Mouse (Mus musculus) CH12.LX (cell line): ENCODE results near the gene Soat1. TPM values are rescaled to one million over a fixed set of nuclear protein-coding genes. Genes with fewer than 3 reads are reported as not detected.

Experiments used
- DNase-seq: peaks from one replicate; pipeline ENCODE4 v3.0.0-alpha.2; 2013; ENCODE audit errors: extremely low read depth
- H3K27ac ChIP-seq: 2 replicates; pipeline ENCODE4 v1.5.1; 2012; ENCODE audit warnings: low read depth, mild to moderate bottlenecking, control low read depth, moderate library complexity; ENCODE audit not compliant: insufficient read depth
- H3K27me3 ChIP-seq: replicated peaks from 2 replicates; pipeline ENCODE3; 2012; ENCODE audit warnings: inconsistent platforms
- H3K36me3 ChIP-seq, 2 experiments: replicated peaks in 1 of 2; 2 replicates each; pipeline versions ENCODE3 to v1.6.1; 2012; ENCODE audit warnings: inconsistent platforms in 1 of 2, low read length in 1 of 2, mild to moderate bottlenecking in 1 of 2, mixed read lengths in 1 of 2, moderate library complexity in 1 of 2; ENCODE audit not compliant: control insufficient read depth in 1 of 2, insufficient read depth in 1 of 2
- H3K4me1 ChIP-seq, 2 experiments: 2 replicates each; pipeline ENCODE4 v1.6.1; 2012; ENCODE audit warnings: inconsistent platforms in 1 of 2, moderate library complexity in 1 of 2; ENCODE audit not compliant: insufficient read depth in 2 of 2, control insufficient read depth in 1 of 2
- H3K4me2 ChIP-seq: 2 replicates; pipeline ENCODE4 v1.6.1; 2012; ENCODE audit warnings: low read depth, mild to moderate bottlenecking, control low read depth; ENCODE audit not compliant: poor library complexity, insufficient read depth, severe bottlenecking
- H3K4me3 ChIP-seq, 3 experiments: fragments of 150-350 bp in 1 of 3; sonication (generic) in 1 of 3; replicated peaks in 1 of 3; 2 replicates each; pipeline versions ENCODE3 to v1.5.1; 2011 to 2012; ENCODE audit warnings: low read depth in 2 of 3, low read length in 2 of 3, mild to moderate bottlenecking in 2 of 3, moderate library complexity in 2 of 3, control low read depth in 1 of 3, improper control_type of control experiment in 1 of 3, inconsistent platforms in 1 of 3, mixed read lengths in 1 of 3; ENCODE audit not compliant: poor library complexity in 1 of 3
- H3K79me2 ChIP-seq: replicated peaks from 2 replicates; pipeline ENCODE4 v1.6.1; 2012; ENCODE audit warnings: mild to moderate bottlenecking, moderate library complexity; ENCODE audit not compliant: control insufficient read depth, poor library complexity, insufficient read depth, severe bottlenecking; ENCODE audit errors: extremely low read depth
- H3K9ac ChIP-seq: 2 replicates; pipeline ENCODE4 v1.6.1; 2012; ENCODE audit warnings: low read depth, mild to moderate bottlenecking, control low read depth, moderate library complexity; ENCODE audit not compliant: insufficient read depth
- H3K9me3 ChIP-seq: replicated peaks from 2 replicates; pipeline ENCODE3; 2012; ENCODE audit warnings: low read length, inconsistent platforms, mixed read lengths
- BHLHE40 ChIP-seq: IDR thresholded peaks from 2 replicates; pipeline ENCODE4 v1.6.1; 2011; ENCODE audit warnings: mild to moderate bottlenecking, low read depth, low read length, improper control_type of control experiment
- CHD1 ChIP-seq: IDR thresholded peaks from 2 replicates; pipeline ENCODE4 v1.6.1; 2012; ENCODE audit warnings: low read depth, low read length, improper control_type of control experiment, inconsistent platforms
- CHD2 ChIP-seq: IDR thresholded peaks from 2 replicates; pipeline ENCODE4 v1.6.1; 2011; ENCODE audit warnings: low read length, improper control_type of control experiment
- ELF1 ChIP-seq: IDR thresholded peaks from 2 replicates; pipeline ENCODE4 v1.6.1; 2014; ENCODE audit warnings: low read depth, mild to moderate bottlenecking, inconsistent platforms, low read length, improper control_type of control experiment
- EP300 ChIP-seq: IDR thresholded peaks from 2 replicates; pipeline ENCODE4 v1.6.1; 2011; ENCODE audit warnings: low read length, improper control_type of control experiment
- GABPA ChIP-seq: IDR thresholded peaks from 2 replicates; pipeline ENCODE4 v1.6.1; 2012; ENCODE audit warnings: low read depth, low read length, improper control_type of control experiment, inconsistent platforms; ENCODE audit not compliant: insufficient replicate concordance
- IRF4 ChIP-seq: IDR thresholded peaks from 2 replicates; pipeline ENCODE4 v1.6.1; 2014; ENCODE audit warnings: low read depth, mild to moderate bottlenecking, inconsistent platforms, low read length, improper control_type of control experiment
- JUND ChIP-seq: conservative IDR thresholded peaks from 2 replicates; pipeline ENCODE4 v1.6.1; 2011; ENCODE audit warnings: low read depth, low read length, improper control_type of control experiment
- MAFK ChIP-seq: IDR thresholded peaks from 2 replicates; pipeline ENCODE4 v1.6.1; 2011; ENCODE audit warnings: low read length, improper control_type of control experiment; ENCODE audit not compliant: insufficient replicate concordance
- MAZ ChIP-seq: IDR thresholded peaks from 2 replicates; pipeline ENCODE4 v1.6.1; 2012; ENCODE audit warnings: low read depth, mild to moderate bottlenecking, inconsistent platforms, low read length, improper control_type of control experiment, moderate library complexity
- MEF2A ChIP-seq: IDR thresholded peaks from 2 replicates; pipeline ENCODE4 v1.6.1; 2014; ENCODE audit warnings: low read depth, mild to moderate bottlenecking, inconsistent platforms, low read length, improper control_type of control experiment, borderline replicate concordance
- MYC ChIP-seq: IDR thresholded peaks from 2 replicates; pipeline ENCODE4 v1.6.1; 2011; ENCODE audit warnings: low read depth, mild to moderate bottlenecking, improper control_type of control experiment, low read length
- NELFE ChIP-seq: IDR thresholded peaks from 2 replicates; pipeline ENCODE4 v1.6.1; 2011; ENCODE audit warnings: low read depth, low read length, improper control_type of control experiment
- NRF1 ChIP-seq: IDR thresholded peaks from 2 replicates; pipeline ENCODE4 v1.6.1; 2014; ENCODE audit warnings: low read depth, mild to moderate bottlenecking, inconsistent platforms, low read length, improper control_type of control experiment, moderate library complexity
- PAX5 ChIP-seq: IDR thresholded peaks from 2 replicates; pipeline ENCODE4 v1.6.1; 2012; ENCODE audit warnings: low read length, inconsistent platforms, mixed read lengths
- POLR2A ChIP-seq: IDR thresholded peaks from 2 replicates; pipeline ENCODE4 v1.6.1; 2011; ENCODE audit warnings: low read depth, mild to moderate bottlenecking, improper control_type of control experiment, low read length
- RCOR1 ChIP-seq: conservative IDR thresholded peaks from 2 replicates; pipeline ENCODE4 v1.6.1; 2012; ENCODE audit warnings: low read depth, mild to moderate bottlenecking, inconsistent platforms, low read length, improper control_type of control experiment
- SIN3A ChIP-seq: IDR thresholded peaks from 2 replicates; pipeline ENCODE4 v1.6.1; 2012; ENCODE audit warnings: low read length, improper control_type of control experiment, inconsistent platforms
- SMC3 ChIP-seq: IDR thresholded peaks from 2 replicates; pipeline ENCODE4 v1.6.1; 2011; ENCODE audit warnings: low read depth, low read length, improper control_type of control experiment
- TCF12 ChIP-seq: IDR thresholded peaks from 2 replicates; pipeline ENCODE4 v1.6.1; 2014; ENCODE audit warnings: low read depth, mild to moderate bottlenecking, inconsistent platforms, low read length, improper control_type of control experiment
- UBTF ChIP-seq: IDR thresholded peaks from 2 replicates; pipeline ENCODE4 v1.6.1; 2012; ENCODE audit warnings: low read depth, mild to moderate bottlenecking, inconsistent platforms, low read length, improper control_type of control experiment, moderate library complexity
- USF1 ChIP-seq: IDR thresholded peaks from 2 replicates; pipeline ENCODE4 v1.6.1; 2014; ENCODE audit warnings: low read depth, mild to moderate bottlenecking, inconsistent platforms, low read length, improper control_type of control experiment
- USF2 ChIP-seq: conservative IDR thresholded peaks from 2 replicates; pipeline ENCODE4 v1.6.1; 2011; ENCODE audit warnings: low read depth, low read length, improper control_type of control experiment
- ZMIZ1 ChIP-seq: IDR thresholded peaks from 2 replicates; pipeline ENCODE4 v1.6.1; 2012; ENCODE audit warnings: low read depth, mild to moderate bottlenecking, inconsistent platforms, low read length, improper control_type of control experiment
- dilution Hi-C: fragments of 300-500 bp; cut with MboI; formaldehyde crosslinking; loops from 2 replicates; pipeline ENCODE4 v1.14.3; 2020; ENCODE audit warnings: low sequenced_read_pairs; ENCODE audit not compliant: extremely low pct_unique_long_range_greater_than_20kb, extremely low pct_ligation_motif_present
- in situ Hi-C: fragments of 300-500 bp; cut with MboI; formaldehyde crosslinking; loops from 3 replicates; pipeline ENCODE4 v1.14.3; 2019; ENCODE audit warnings: low sequenced_read_pairs, low pct_ligation_motif_present, low pct_unique_long_range_greater_than_20kb, mixed read lengths
- polyA plus RNA-seq: library from polyadenylated mRNA; unstranded; fragments of >175 nt; gene quantifications from 2 replicates; pipeline ENCODE4 v1.2.1, GENCODE M21; 2012; ENCODE audit warnings: low read depth; ENCODE audit not compliant: insufficient read length
- total RNA-seq, 2 experiments: library from RNA; depleted of rRNA; stranded (reverse); fragments of 300-350 nt in 1 of 2; fragments of >200 nt in 1 of 2; gene quantifications; 2 replicates each; pipeline ENCODE4 v1.2.3; 2012 to 2014

Soat1 gene
- total and polyA plus RNA-seq, 3 experiments: 8.6 to 13.5 (median 10.3) TPM

DNA sequence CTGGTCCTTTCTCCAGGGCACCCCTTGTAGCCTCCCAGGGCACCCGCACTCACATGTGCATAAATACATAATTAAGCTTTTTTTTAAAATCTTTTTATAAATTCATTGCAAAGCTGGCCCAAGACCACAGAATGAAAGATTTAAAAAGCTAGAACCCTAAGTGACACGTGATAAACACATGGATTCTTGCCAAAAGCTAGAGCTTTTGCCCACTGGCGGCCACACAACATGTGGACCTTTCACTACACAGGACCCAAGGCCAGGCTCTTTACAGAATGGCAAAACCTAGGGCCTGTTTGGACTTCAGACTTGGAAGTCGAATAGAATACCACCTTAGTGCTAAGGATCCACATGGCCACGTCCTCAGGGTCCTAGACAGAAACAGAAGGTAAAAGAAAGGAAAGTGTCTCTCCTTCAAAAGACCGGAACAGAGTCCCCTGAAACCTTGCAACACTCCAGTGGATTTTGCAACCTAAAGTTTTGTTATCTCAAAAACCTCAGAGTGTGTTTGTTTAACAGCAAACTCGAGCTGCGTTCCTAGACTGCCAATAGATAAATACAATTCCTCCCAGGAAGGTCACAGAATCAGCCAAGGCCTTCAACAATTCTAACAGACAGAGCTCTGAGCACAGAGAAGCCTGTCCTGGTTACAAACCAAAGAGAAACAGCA is 15.6 kb downstream of the Soat1 start:
- no peak overlapping the region for H3K4me2 ChIP-seq
- dilution Hi-C loops: no loop called here
- H3K79me2 ChIP-seq: no peaks in the 10 kb centered on the region; the same call in 1 of the 2 replicates
- no peak overlapping the region for H3K4me3 ChIP-seq
- H3K9ac ChIP-seq: no peak overlapping the region
- no peak overlapping the region for H3K27ac ChIP-seq
- peaks cover 0 to 20% of the 10 kb centered on the region in 2 experiments for H3K36me3 ChIP-seq
- no peak for DNase-seq
- no peaks in the 10 kb centered on the region for H3K9me3 ChIP-seq
- TF ChIP-seq MYC (no peak), GABPA (no peak), PAX5 (no peak), IRF4 (no peak), SMC3 (no peak), TCF12 (no peak), USF1 (no peak), UBTF (no peak), USF2 (no peak), CHD2 (no peak), RCOR1 (no peak)
- H3K27me3 ChIP-seq: no peaks in the 10 kb centered on the region
- H3K4me1 ChIP-seq: peaks cover 8 to 16% of the 10 kb centered on the region in 2 experiments; a peak in 3 of 4 replicates
- in situ Hi-C loops: no loop called here

DNA sequence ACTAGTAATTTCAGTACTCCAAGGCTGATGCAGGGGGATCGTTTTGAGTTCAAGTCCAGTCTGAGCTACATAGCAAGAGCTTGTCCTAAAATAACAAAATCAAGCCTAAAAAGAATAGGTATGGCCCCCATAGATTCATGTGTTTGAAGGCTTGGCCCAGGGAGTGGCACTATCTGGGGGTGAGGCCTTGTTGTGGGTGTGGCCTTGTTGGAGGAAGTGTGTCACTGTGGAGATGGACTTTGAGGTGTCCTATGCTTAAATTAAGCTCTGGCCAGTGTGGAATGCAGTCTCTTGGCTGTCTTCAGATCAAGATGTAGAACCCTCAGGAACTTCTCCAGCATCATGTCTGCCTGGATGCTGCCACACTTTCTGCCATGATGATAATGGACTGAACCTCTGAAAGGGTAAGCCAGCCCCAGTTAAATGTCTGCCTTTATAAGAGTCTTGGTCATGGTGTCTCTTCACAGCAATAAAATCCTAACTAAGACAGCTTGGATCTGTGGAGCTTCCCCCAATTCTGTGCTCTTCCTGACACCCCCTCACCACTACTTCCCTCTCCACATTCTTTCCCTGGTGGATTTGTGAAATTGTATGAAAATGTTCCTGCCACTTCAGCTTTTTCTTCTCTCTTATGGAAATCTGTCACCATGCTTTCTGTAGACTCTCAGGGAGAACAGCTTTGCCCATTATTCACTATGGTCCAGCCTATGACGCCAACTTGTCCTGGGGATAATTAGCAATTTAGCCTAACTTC is 18.9 kb downstream of the Soat1 start:
- Histone ChIP-seq H3K27me3 (no peaks in the 10 kb centered on the region), H3K4me3 (no peak overlapping the region), H3K79me2 (no peaks in the 10 kb centered on the region; the same call in 1 of the 2 replicates), H3K9ac (no peak overlapping the region), H3K4me1 (peaks cover 6 to 13% of the 10 kb centered on the region in 2 experiments; a peak in 3 of 4 replicates), H3K27ac (no peak overlapping the region), H3K4me2 (no peak overlapping the region), H3K36me3 (peaks cover 0 to 21% of the 10 kb centered on the region in 2 experiments), H3K9me3 (no peaks in the 10 kb centered on the region)
- no peak for TF ChIP-seq BHLHE40
- TF ChIP-seq SIN3A: no peak
- TF ChIP-seq MAFK: no peak
- TF ChIP-seq JUND: no peak
- no peak for TF ChIP-seq GABPA
- no peak for TF ChIP-seq USF2
- TF ChIP-seq MEF2A: no peak
- TF ChIP-seq CHD1: no peak
- TF ChIP-seq ELF1: no peak
- no peak for TF ChIP-seq ZMIZ1
- TF ChIP-seq NELFE: no peak
- no peak for TF ChIP-seq NRF1
- no peak for TF ChIP-seq POLR2A
- TF ChIP-seq EP300: no peak
- no peak for TF ChIP-seq MAZ
- in situ Hi-C loops (no loop called here), dilution Hi-C loops (no loop called here)
- no peak for DNase-seq
